Mouse (Mus musculus) limb, embryonic 13.5 days (tissue): ENCODE results near the gene Nme1. TPM values are rescaled to one million over a fixed set of nuclear protein-coding genes. Genes with fewer than 3 reads are reported as not detected.
"Not testable (repeated sequence)": the region's sequence is repeated elsewhere in the genome, so short reads cannot be mapped to it uniquely, and the experiment has no call there.

Experiments used
- ATAC-seq: fragments of 200-750 bp; cut with Nextera tagmentation; 2 replicates; pipeline ENCODE4 v1.8.0; 2017; ENCODE audit warnings: low read depth, moderate number of reproducible peaks, moderate TSS enrichment; ENCODE audit not compliant: low FRiP score
- H3K27ac ChIP-seq: fragments of 300-500 bp; sonication (generic); 2 replicates; pipeline ENCODE4 v1.5.1; 2015; ENCODE audit warnings: inconsistent platforms, mild to moderate bottlenecking, moderate library complexity
- H3K27me3 ChIP-seq: fragments of 300-500 bp; sonication (generic); 2 replicates; pipeline ENCODE4 v1.6.1; 2015; ENCODE audit warnings: mild to moderate bottlenecking, inconsistent platforms
- H3K36me3 ChIP-seq: fragments of 300-500 bp; sonication (generic); 2 replicates; pipeline ENCODE4 v1.6.1; 2015; ENCODE audit warnings: inconsistent platforms, mild to moderate bottlenecking, moderate library complexity
- H3K4me1 ChIP-seq: fragments of 300-500 bp; sonication (generic); 2 replicates; pipeline ENCODE4 v1.6.1; 2015; ENCODE audit warnings: inconsistent platforms
- H3K4me2 ChIP-seq: fragments of 300-500 bp; sonication (generic); replicated peaks from 2 replicates; pipeline ENCODE4 v1.6.1; 2015; ENCODE audit warnings: inconsistent platforms, mild to moderate bottlenecking, moderate library complexity
- H3K4me3 ChIP-seq: fragments of 300-500 bp; sonication (generic); 2 replicates; pipeline ENCODE4 v1.5.1; 2015; ENCODE audit warnings: moderate library complexity, mild to moderate bottlenecking, inconsistent platforms
- H3K9ac ChIP-seq: fragments of 300-500 bp; sonication (generic); 2 replicates; pipeline ENCODE4 v1.6.1; 2015; ENCODE audit warnings: mild to moderate bottlenecking, inconsistent platforms
- H3K9me3 ChIP-seq: fragments of 300-500 bp; sonication (generic); 2 replicates; pipeline ENCODE4 v1.6.1; 2016; ENCODE audit warnings: inconsistent platforms
- WGBS: fragments of 180-500 bp; shearing (Covaris S2); methylation state at CpG from one replicate; pipeline ENCODE4 v1.1.7; 2015; 5-methylcytosine and 5-hydroxymethylcytosine counted together
- polyA plus RNA-seq: library from polyadenylated mRNA; unstranded; fragments of >200 nt; fragmentation: Nextera tagmentation; extraction: Ambion mirVana; gene quantifications from 2 replicates; pipeline ENCODE4 v1.2.1, GENCODE M21; 2015

Nme1 gene
- polyA plus RNA-seq, 1 experiment from 2014 or later: 162 TPM

- Histone ChIP-seq H3K4me3 (no peak overlapping the region), H3K4me1 (peaks cover 28% of the 10 kb centered on the region), H3K27ac (no peak overlapping the region), H3K4me2 (no peak overlapping the region), H3K9ac (no peak overlapping the region; the same call in 1 of the 2 replicates), H3K36me3 (peaks cover 63% of the 10 kb centered on the region), H3K9me3 (no peaks in the 10 kb centered on the region), H3K27me3 (no peaks in the 10 kb centered on the region)
- no peak for ATAC-seq
- 68% methylated on average over 4 of the region's 4 CpGs for WGBS
Observed at GRCm38 (mm10) chr11:93957746-93958145, 10.6 kb downstream of the Nme1 start.

- peaks cover 34% of the 10 kb centered on the region for H3K4me1 ChIP-seq
- WGBS: 80% methylated on average over 2 of the region's 2 CpGs
- no peaks in the 10 kb centered on the region for H3K27me3 ChIP-seq
- peaks cover 63% of the 10 kb centered on the region for H3K36me3 ChIP-seq
- H3K4me2 ChIP-seq: no peak overlapping the region
- H3K4me3 ChIP-seq: no peak overlapping the region
- no peak overlapping the region for H3K9ac ChIP-seq
- H3K9me3 ChIP-seq: no peaks in the 10 kb centered on the region
- no peak overlapping the region for H3K27ac ChIP-seq
- ATAC-seq: no peak
Observed at GRCm38 (mm10) chr11:93957031-93957555, 11.2 kb downstream of the Nme1 start.

GRCm38 (mm10) chr11:93956159-93956558 lies 12.2 kb downstream of the Nme1 start, which contains the start of gene Nme2:
Nme2 (minus strand) TSS chr11:93956259.
- H3K36me3 ChIP-seq: peaks cover 64% of the 10 kb centered on the region
- H3K27me3 ChIP-seq: no peaks in the 10 kb centered on the region
- ATAC-seq: peak; percentile 8; the same call in 1 of the 2 replicates
- H3K27ac ChIP-seq: peak within 1 kb of the TSS; percentile 91
- H3K9ac ChIP-seq: peak within 1 kb of the TSS; percentile 81
- H3K4me2 ChIP-seq: peak within 1 kb of the TSS; percentile 92
- no peaks in the 10 kb centered on the region for H3K9me3 ChIP-seq
- peaks cover 34% of the 10 kb centered on the region for H3K4me1 ChIP-seq
- H3K4me3 ChIP-seq: peak within 1 kb of the TSS; percentile 75
- 3% methylated on average over 6 of the region's 6 CpGs for WGBS

GRCm38 (mm10) chr11:93955256-93956150 lies 12.8 kb downstream of the Nme1 start:
- WGBS: under 1% methylated on average over 67 of the region's 67 CpGs
- Histone ChIP-seq H3K4me1 (peaks cover 34% of the 10 kb centered on the region), H3K36me3 (peaks cover 64% of the 10 kb centered on the region), H3K27ac (peak overlapping the region; percentile 91), H3K9ac (peak overlapping the region; percentile 81), H3K27me3 (no peaks in the 10 kb centered on the region), H3K9me3 (no peaks in the 10 kb centered on the region), H3K4me3 (peak overlapping the region; percentile 75), H3K4me2 (peak overlapping the region; percentile 92)
- ATAC-seq: peak; percentile 98

- peaks cover 66% of the 10 kb centered on the region for H3K36me3 ChIP-seq
- WGBS: 48% methylated on average over 13 of the region's 13 CpGs
- no peak for ATAC-seq
Observed at GRCm38 (mm10) chr11:93954738-93955255, 13.5 kb downstream of the Nme1 start.

GRCm38 (mm10) chr11:93952376-93952775 lies 15.9 kb downstream of the Nme1 start:
- Histone ChIP-seq H3K4me1 (peaks cover 34% of the 10 kb centered on the region), H3K9me3 (no peaks in the 10 kb centered on the region), H3K36me3 (peaks cover 60% of the 10 kb centered on the region), H3K27ac (no peak overlapping the region), H3K27me3 (no peaks in the 10 kb centered on the region), H3K9ac (no peak overlapping the region), H3K4me2 (no peak overlapping the region), H3K4me3 (no peak overlapping the region)
- ATAC-seq: no peak
- 77% methylated on average over 5 of the region's 5 CpGs for WGBS

More at GRCm38 (mm10) chr11:93954738-93955255, 13.5 kb downstream of the Nme1 start:
- Histone ChIP-seq H3K9ac (peak overlapping the region; percentile 81), H3K4me2 (peak overlapping the region; percentile 92), H3K27ac (peak overlapping the region; percentile 91), H3K4me3 (peak overlapping the region; percentile 75), H3K4me1 (peaks cover 34% of the 10 kb centered on the region), H3K27me3 (no peaks in the 10 kb centered on the region), H3K9me3 (no peaks in the 10 kb centered on the region)

GRCm38 (mm10) chr11:93950045-93950444 lies 18.3 kb downstream of the Nme1 start:
- ATAC-seq: no peak
- no peaks in the 10 kb centered on the region for H3K27me3 ChIP-seq
- H3K9ac ChIP-seq: no peak overlapping the region
- H3K36me3 ChIP-seq: peaks cover 62% of the 10 kb centered on the region
- H3K9me3 ChIP-seq: no peaks in the 10 kb centered on the region
- H3K4me3 ChIP-seq: no peak overlapping the region
- no peak overlapping the region for H3K4me2 ChIP-seq
- no peak overlapping the region for H3K27ac ChIP-seq
- WGBS: 97% methylated on average over 1 of the region's 1 CpGs
- peaks cover 27% of the 10 kb centered on the region for H3K4me1 ChIP-seq

GRCm38 (mm10) chr11:93948887-93949567 lies 19.3 kb downstream of the Nme1 start:
- Histone ChIP-seq H3K4me2 (no peak overlapping the region), H3K4me3 (no peak overlapping the region), H3K27ac (no peak overlapping the region), H3K27me3 (no peaks in the 10 kb centered on the region), H3K9ac (no peak overlapping the region), H3K9me3 (no peaks in the 10 kb centered on the region), H3K4me1 (peaks cover 20% of the 10 kb centered on the region), H3K36me3 (peaks cover 61% of the 10 kb centered on the region)
- ATAC-seq: no peak
- 90% methylated on average over 9 of the region's 9 CpGs for WGBS

- peaks cover 49% of the 10 kb centered on the region for H3K36me3 ChIP-seq
Observed at GRCm38 (mm10) chr11:93944986-93945385, 23.3 kb downstream of the Nme1 start.

GRCm38 (mm10) chr11:93940906-93941305 lies 27.4 kb downstream of the Nme1 start:
- H3K4me3 ChIP-seq: no peak overlapping the region
- H3K9me3 ChIP-seq: no peaks in the 10 kb centered on the region
- ATAC-seq: no peak
- H3K27me3 ChIP-seq: no peaks in the 10 kb centered on the region
- no peak overlapping the region for H3K9ac ChIP-seq
- peaks cover 58% of the 10 kb centered on the region for H3K36me3 ChIP-seq
- H3K4me1 ChIP-seq: peaks cover 3% of the 10 kb centered on the region; the same call in 1 of the 2 replicates
- no peak overlapping the region for H3K4me2 ChIP-seq
- WGBS: 83% methylated on average over 2 of the region's 2 CpGs
- H3K27ac ChIP-seq: no peak overlapping the region

More at GRCm38 (mm10) chr11:93944986-93945385, 23.3 kb downstream of the Nme1 start:
- ATAC-seq: no peak
- Histone ChIP-seq H3K4me3 (no peak overlapping the region), H3K27me3 (no peaks in the 10 kb centered on the region), H3K9ac (no peak overlapping the region), H3K4me2 (no peak overlapping the region), H3K27ac (no peak overlapping the region), H3K9me3 (no peaks in the 10 kb centered on the region), H3K4me1 (peaks cover 3% of the 10 kb centered on the region; the same call in 1 of the 2 replicates)
- 39% methylated on average over 3 of the region's 3 CpGs for WGBS

GRCm38 (mm10) chr11:93929106-93929505 lies 39.2 kb downstream of the Nme1 start:
- no peak overlapping the region for H3K4me2 ChIP-seq
- no peak overlapping the region for H3K9ac ChIP-seq
- no peak for ATAC-seq
- no peaks in the 10 kb centered on the region for H3K9me3 ChIP-seq
- no peaks in the 10 kb centered on the region for H3K4me1 ChIP-seq
- H3K36me3 ChIP-seq: peaks cover 88% of the 10 kb centered on the region
- no peak overlapping the region for H3K27ac ChIP-seq
- no peaks in the 10 kb centered on the region for H3K27me3 ChIP-seq
- H3K4me3 ChIP-seq: no peak overlapping the region

- not testable (repeated sequence) for H3K27ac ChIP-seq, H3K9ac ChIP-seq, H3K4me2 ChIP-seq, H3K9me3 ChIP-seq, H3K4me3 ChIP-seq, H3K4me1 ChIP-seq, ATAC-seq, H3K27me3 ChIP-seq
- H3K36me3 ChIP-seq: peaks cover 63% of the 10 kb centered on the region
- 96% methylated on average over 2 of the region's 2 CpGs for WGBS
Observed at GRCm38 (mm10) chr11:93915019-93915418, 53.3 kb downstream of the Nme1 start.
